Mouse (Mus musculus) left cerebral cortex, postnatal 4 days (tissue): ENCODE results near the gene Jam3. TPM values are rescaled to one million over a fixed set of nuclear protein-coding genes. Genes with fewer than 3 reads are reported as not detected.
A peak's percentile ranks its signal among the peaks of the same experiment; 100 is the strongest.

ENCODE experiments used
- DNase-seq: peaks from one replicate; pipeline ENCODE4 v3.0.0-alpha.2; 2022
- intact Hi-C: fragments of 180-260 bp; cut with DNase I; formaldehyde crosslinking; loops from one replicate; pipeline ENCODE4 v1.15.1; 2025
- total RNA-seq, 2 experiments: library from RNA; stranded (reverse); gene quantifications; 2 replicates each; pipeline ENCODE4 v1.2.3; 2021

Jam3 gene
- total RNA-seq, 2 experiments from 2014 or later: 21.6 to 22.4 TPM

DNA sequence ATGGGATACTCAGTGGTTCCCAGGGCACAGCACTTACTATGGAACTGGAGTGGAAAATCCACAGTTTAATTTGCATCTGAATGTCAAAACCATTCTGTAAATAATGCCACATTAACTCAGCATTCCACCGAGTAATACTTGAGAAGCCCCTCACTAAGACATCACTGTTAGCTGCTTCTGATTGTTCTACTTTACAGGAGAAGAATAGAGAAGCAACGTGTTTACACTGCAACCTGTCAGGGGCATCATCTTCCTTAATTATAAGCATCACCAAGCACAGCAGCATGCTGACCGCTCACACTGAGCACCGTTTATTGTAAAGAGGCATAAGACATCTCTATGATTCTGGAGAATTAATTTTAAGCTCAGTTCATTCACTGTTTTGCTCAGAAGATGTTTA, 32.3 kb downstream of the Jam3 start:
- DNase-seq: no peak
- intact Hi-C loops: no loop called here

GRCm38 (mm10) chr9:27122076-27122475, 33.1 kb downstream of the Jam3 start:
- DNase-seq: no peak
- intact Hi-C loops: no loop called here

GRCm38 (mm10) chr9:27121254-27121653, 34.0 kb downstream of the Jam3 start:
- intact Hi-C loops: no loop called here
- DNase-seq: no peak

- intact Hi-C loops: no loop called here
- no peak for DNase-seq
Observed at GRCm38 (mm10) chr9:27111756-27112155, 43.5 kb downstream of the Jam3 start.

- no peak for DNase-seq
- intact Hi-C loops: no loop called here
Observed at GRCm38 (mm10) chr9:27110681-27111080, 44.5 kb downstream of the Jam3 start.

GRCm38 (mm10) chr9:27109533-27110514, 45.4 kb downstream of the Jam3 start:
- DNase-seq: no peak
- intact Hi-C loops: loop anchor here (5.0 kb wide), 1 partner anchor 67 kb away; no protein-coding TSS in a partner anchor

GRCm38 (mm10) chr9:27108451-27108850, 46.8 kb downstream of the Jam3 start:
- DNase-seq: no peak
- intact Hi-C loops: loop anchor here (5.0 kb wide), 1 partner anchor 69 kb away; no protein-coding TSS in a partner anchor

- DNase-seq: peak; percentile 39
- intact Hi-C loops: loop anchor here (5.0 kb wide), 1 partner anchor 71 kb away; no protein-coding TSS in a partner anchor
Observed at GRCm38 (mm10) chr9:27106081-27106480, 49.1 kb downstream of the Jam3 start.

GRCm38 (mm10) chr9:27101466-27101865, 53.8 kb downstream of the Jam3 start:
- no peak for DNase-seq
- intact Hi-C loops: no loop called here

DNA sequence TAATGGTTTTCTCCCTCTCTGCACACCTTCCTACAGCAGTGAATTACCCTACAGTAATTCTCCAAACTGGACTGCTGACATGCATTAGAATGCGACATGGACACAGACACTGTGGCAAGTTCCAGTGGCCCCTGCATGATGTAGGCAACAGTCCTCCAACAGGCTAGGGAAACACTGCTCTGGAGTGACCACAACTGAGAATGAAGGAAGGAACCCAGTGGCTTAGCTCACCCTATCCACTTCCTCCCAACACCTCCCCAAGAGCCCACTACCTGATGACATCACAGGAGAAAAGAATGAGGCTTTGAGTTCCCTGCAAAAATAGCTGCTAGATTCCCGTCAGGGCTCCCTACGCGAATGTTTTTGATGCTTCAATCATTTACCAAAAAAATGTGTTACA, 55.7 kb downstream of the Jam3 start:
- intact Hi-C loops: no loop called here
- no peak for DNase-seq

DNA sequence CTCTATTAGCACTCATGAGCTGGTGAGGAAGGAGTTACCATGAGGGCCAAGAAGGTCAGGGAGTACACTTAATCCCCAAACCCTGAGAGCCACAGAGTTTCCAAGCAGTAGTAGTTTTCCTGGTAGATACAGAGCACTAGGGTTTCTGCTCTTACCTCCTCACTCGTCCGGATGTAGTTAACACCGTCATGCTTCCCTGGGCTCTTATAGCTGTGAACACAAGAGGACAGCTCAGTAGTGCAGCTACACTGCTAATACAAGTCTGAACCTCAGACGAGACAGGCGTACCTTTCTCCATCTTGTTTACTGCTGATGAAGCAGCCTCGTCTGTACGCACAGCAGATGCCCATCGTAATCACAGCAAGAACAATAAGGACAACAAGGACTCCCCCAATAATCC, 56.7 kb downstream of the Jam3 start:
- no peak for DNase-seq
- intact Hi-C loops: no loop called here

DNA sequence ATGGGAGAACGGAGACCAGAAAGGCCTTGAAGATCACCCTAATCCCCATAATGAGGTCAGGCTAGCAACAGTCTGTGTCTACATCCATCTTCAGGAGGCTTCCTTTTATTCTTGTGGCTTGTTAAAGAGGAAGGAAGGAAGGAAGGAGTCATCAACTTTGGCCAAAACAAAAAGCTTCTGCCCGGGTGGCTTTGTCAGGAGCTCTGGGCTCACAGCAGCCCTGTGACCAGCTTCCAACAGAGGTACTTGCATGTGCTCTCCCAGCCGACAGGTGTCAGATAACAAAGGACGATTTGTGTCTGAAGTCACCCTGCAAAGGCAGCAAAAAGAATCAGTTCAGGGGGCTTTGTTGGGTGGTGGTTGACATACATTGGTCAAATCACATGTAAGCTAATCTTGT, 57.1 kb downstream of the Jam3 start:
- no peak for DNase-seq
- intact Hi-C loops: no loop called here

DNA sequence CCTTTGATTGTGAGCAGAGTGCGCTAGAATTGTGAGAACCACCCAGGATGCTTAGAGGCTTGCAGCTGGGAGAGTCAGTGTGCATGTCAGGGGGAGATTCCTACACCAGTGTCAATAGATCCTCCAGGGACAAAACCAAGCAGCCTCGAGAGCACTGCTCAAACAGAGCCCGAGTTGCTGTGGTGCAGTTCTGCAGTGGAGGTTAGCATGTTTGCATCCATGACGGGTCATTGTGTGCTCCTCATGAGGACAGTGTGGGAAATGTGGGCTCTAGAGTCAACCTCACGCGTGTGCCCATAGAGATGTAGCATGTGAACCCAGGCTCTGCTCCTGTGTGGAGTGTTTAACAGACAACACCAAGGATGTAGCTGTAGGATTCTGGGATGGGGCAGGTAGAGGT, 62.3 kb downstream of the Jam3 start:
- intact Hi-C loops: no loop called here
- DNase-seq: no peak

DNA sequence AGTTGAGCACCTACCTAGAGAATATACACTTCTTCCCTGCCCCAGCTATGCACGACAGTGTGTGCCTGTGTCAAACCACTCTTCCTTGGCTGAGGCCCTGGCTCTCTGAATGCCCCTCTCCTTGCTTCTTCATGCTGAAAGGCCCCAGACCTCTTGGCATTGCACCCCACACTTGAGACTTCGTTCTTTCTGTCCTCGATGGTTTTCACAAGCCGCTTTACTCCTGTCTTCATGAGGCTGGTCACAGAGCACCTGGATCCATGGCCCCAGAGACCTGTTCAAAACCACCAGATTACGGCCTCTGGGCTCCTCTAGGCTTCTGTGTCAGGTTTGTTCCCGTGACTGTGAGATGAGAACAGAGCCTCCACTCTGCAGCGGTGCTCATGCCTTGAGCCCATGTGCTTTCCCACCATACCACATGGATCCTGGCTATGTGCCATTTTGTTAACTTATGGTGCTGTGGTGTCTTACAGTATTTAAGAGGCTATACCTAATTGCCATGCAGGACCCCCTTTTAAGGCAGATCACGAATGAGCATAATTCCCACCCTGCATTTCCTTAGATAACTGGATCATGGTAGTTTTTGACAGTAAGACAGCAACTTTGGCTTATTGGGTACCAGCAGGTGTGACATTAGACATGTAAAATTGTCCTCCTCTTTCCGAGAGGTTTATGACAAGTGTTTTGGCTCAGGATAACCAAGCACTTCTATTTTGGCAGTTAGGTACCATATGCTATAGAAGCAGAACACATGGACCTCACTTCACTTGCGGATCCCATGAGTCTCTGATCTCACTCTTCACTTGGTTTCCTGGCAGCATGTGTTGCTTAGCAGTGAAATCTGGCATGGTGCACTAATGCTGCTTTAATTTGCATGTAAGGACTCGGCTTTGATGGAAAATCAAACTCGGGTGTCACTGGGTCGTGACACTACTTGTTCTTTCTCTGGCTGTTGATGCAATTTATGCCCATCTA, 64.1 kb downstream of the Jam3 start:
- DNase-seq: peak; percentile 23
- intact Hi-C loops: no loop called here

DNA sequence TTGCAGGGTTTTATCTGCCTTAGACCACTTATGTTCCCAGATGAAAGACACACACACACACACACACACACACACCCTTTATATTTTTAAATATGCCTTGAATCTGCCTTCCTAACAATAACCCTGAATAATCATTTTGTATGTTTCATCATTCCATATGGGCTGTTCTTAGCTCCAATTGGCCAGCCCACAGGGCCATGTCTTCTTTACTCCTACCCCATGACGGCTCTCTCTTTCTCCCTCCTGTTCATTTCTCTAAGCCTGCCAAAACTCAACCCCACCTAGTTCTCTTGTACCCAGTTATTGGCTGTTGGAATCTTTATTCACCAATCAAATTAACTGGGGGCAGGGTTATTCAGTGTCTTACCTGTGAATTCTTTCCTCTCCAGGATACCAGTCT, 65.1 kb downstream of the Jam3 start:
- DNase-seq: no peak
- intact Hi-C loops: no loop called here

GRCm38 (mm10) chr9:27087402-27087801, 67.8 kb downstream of the Jam3 start:
- no peak for DNase-seq
- intact Hi-C loops: no loop called here

DNA sequence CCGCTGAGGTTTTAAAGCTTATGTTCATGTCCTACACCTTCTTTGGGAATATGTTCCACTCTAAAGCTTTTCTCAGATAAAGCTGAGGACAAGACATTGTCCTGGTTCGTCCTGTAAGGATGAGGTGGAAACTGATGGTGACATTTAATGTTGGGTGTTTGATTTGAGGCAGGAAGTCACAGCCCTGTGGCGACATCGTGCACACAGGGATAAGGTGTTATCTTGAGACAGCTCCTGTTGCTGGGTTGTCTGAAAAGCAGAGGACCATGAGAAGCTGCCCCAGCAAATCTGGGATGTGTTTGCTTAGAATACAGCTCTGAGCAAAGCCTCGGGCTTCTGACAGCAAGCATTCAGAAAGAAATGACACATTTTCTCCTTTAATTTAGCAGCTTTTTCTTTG, 69.0 kb downstream of the Jam3 start:
- intact Hi-C loops: no loop called here

DNA sequence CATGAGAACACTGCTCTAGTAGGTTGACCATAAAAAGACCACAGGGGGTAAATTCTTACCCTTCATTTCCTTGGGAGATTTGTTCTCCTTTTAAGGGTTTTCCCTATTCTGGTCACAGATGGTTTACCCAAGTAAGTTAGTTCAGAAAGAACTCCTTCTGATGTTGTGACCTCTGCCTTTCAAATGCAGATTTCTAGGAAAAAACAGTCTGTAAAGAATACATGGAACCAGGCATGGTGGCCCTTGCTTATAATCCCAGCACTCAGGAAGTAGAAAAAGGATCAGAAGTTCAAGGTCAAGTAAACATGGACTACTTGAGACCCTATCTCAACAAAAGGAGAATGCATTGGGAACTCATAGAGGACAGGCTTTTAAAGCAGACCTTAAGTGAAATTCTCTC, 79.4 kb downstream of the Jam3 start:
- intact Hi-C loops: no loop called here
- no peak for DNase-seq

More for the DNA sequence above, 69.0 kb downstream of the Jam3 start:
- DNase-seq: no peak

DNA sequence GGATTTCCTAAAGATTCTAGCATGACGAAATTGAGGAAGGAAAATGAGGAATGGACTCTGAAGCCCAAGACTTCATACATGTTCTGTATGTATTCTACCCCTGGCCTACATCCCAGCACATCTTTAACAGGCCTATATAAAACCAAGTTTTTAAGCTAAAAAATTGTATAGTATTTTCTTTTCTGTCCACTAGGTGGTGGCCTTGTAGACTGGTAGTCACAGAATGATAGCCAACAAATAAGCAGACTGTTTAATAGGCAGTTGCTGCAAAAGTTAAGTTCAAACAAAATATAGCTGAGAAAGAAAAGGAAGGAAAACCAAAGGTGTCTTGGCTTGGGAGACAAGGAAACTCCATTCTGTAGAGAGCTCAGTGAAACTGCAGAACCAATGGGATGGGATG, 80.5 kb downstream of the Jam3 start:
- DNase-seq: no peak
- intact Hi-C loops: loop anchor here (5.0 kb wide), 1 partner anchor 103 kb away; no protein-coding TSS in a partner anchor

DNA sequence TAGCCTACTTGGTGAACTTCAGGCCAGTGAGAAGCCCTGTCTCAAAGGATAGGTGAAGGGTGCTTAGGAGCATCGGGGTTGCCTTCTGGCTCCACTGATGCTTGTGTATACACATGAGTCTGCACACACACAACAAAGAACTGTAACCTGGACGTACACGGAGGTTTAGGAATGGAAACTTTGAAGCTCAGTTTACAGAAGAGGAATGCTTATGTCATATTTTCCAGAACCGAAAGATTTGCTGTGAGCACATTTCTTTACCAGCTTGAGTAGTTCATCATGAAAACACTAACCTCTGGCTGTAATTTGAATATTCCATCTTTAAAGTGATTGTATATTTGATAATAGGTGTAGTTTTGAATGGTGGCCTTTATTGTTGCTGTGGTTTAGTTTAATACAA, 84.3 kb downstream of the Jam3 start:
- DNase-seq: no peak
- intact Hi-C loops: loop anchor here (5.0 kb wide), 1 partner anchor 106 kb away; no protein-coding TSS in a partner anchor

DNA sequence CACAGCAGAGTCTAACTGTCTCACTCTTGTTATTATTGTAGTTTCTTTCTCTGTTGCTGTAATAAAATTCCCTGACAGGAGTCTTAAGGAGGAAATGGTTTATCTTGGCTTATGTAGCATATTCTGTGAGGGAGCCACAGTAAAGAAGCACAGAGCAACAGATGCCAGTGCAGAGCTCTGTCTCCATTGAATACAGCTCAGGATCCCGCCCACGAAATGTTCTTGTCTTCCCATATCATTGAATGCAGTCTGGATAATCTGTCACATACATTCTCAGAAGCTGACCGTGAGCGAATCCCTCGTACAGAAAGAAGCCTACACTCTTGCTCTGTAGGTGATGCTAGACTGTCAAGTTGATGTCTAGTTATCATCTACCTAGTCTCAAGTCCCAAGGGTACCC, 96.9 kb downstream of the Jam3 start:
- intact Hi-C loops: loop anchor here (10.0 kb wide), 1 partner anchor 266 kb away; no protein-coding TSS in a partner anchor
- DNase-seq: no peak
